Mouse (Mus musculus) R1 (cell line): Measurements from ENCODE around the gene Bckdk.

Experiments
- DNase-seq: peaks from one replicate; pipeline ENCODE4 v3.0.0-alpha.2; 2018; ENCODE audit warnings: low read depth, low spot score

Gene Bckdk

DNA sequence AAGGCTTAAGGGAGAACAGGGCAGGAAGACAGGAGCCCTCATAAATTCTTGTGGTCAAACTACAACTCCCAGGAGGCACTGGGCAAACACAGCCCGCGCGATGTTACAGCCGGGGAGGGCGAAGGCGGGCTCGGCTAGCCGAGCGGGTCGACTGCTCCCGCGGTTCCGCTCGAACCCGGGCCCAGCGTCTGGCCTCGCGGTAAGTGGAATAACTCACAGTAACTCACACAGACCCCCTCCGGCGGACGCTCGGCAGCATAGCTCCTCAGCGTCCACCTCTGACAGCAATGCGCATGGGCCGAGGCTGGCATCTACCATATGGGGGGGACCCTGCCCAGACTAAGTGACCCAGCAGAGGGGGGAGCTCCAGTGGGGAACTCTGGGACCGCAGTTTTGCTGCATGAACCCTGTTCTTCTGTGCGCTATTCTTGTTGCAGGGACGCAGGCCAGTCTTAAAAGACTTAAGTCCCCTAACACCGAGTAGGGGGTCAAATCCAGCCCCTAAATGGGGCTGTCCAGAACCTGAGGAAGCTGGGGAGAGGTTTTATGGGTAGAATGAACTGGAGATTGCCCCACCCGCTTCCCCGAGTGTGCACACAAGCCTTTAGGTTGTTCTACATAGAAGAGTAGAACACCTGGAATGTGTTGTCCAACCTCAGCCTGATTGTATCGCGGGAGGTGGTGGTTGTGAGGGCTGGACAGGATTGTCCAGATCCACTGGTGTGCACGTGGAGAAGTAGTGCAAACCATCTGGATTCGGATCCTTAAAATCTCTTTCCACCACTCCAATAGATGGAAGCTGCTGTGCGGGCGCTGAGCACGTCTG lies at the start of gene Bckdk:
Gene Bckdk (plus strand): TSS at position 112 of the 826 bp plus-strand sequence.
- peak; percentile 91 for DNase-seq

DNA sequence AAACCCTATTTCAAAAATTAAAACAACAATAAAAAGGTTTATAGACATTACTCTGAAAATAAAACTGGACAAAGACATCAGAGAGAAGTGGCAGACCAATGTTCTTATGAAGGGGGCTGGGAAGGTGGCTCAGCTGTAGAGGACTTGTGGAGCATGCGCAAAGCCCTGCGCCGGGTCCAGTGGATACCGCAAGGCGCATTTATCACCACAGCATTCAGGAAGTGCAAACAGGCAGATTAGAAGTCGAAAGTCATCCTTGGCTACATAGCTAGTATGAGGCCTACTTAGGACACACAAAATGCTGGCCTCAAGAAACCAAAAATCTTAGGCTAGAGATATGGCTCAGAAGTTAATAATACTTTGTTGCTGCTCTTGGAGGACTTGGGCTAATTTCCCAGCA lies 45.6 kb upstream of the Bckdk start:
- no peak for DNase-seq

DNA sequence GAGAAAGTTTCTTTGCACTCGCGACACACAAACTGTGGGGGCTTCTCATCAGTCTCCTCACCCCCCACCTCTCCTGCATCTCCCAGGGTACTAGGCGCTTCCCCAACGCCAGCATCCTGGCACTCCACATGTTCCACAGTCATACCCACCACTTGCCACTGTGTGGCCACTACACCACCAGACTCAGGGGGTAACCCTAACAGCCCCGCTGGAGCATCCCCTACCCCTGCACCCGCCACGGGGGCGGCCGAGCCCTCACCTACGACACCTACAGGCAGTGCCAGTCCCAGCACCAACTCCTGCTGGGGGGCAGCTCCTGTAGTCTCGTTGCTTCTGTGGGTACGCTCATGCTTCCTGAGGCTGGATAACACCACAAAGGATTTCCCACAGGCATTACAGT lies 37.4 kb upstream of the Bckdk start:
- peak; percentile 37 for DNase-seq

DNA sequence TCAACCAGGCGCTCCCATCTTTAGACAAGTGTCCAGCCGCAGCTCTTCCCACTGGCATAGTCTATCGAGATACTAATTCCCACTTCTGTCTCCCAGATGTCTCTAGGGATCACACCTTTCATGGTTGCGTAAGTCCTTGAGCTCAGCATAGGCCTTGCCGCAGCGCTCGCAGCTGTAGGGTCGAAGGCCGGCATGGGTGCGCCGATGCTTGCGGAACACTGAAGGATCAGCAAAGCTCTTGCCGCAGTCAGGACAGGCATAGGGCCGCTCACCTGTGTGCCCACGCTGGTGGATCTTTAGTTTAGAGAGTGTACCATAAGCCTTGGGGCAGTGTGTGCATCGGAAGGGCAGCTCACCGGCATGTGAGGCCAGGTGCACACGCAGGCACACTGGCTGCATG lies 36.2 kb upstream of the Bckdk start:
- peak; percentile 33 for DNase-seq

DNA sequence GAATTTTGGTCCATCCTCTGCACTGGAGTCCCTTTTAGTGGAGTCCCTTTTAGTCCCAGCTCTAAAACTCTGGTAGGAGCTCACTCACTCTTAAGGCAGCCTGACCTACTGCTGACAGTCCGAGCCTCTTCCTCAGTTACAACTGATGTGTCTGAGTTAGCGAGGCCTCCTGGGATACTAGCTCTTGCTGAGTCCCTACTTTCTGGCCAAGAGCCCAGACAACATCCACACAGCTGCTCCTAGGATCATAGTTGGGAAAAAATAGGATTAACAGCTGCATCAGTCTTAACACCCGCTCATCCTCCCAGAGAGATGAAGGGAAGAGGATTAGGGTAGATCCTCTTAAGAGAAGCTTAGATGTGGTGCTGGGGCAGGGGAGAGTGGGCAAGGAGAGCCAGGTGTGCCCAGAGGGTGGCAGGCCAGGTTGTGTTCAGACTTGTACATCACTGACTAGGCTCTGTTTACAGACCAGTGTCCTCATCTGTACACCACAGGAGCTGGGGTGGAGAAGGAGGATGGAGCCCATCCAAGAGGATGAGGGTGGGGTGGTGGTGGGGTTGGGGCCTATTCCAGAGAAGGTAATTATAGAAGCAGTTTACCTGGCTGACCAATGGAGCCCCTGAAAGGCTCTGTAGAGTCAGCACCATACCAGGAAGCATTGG lies 34.6 kb upstream of the Bckdk start:
- DNase-seq: no peak

DNA sequence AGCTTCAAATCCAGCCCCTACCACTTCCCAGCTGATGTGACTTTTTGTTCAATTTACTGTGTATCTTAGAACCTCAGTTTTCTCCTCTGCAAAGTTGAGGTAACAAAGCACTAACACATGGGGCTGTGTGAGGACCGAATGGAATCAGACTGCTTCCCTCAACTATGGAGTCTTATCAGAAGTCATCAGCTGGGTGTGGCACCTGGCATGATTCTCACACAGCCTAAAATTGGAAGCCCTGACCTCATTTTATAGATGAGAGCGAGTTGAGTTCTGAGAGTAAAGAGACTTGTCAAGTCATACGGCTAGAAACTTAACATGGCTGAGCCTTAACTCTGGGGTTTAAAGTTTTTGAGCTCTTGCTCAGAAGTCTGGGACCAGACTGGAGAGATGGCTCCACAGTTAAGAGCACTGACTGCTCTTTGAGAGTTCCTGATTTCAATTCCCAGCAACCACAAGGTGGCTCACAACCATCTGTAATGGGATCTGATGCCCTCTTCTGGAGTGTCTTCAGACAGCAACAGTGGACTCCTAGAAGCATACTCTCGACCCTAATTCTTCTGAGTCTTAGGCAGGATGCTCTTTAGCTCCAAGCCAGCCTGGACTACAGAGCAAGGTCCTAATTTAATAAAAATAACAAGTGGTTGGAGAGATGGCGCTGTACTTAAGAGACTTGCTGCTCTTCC lies 33.6 kb upstream of the Bckdk start:
- peak; percentile 76 for DNase-seq

DNA sequence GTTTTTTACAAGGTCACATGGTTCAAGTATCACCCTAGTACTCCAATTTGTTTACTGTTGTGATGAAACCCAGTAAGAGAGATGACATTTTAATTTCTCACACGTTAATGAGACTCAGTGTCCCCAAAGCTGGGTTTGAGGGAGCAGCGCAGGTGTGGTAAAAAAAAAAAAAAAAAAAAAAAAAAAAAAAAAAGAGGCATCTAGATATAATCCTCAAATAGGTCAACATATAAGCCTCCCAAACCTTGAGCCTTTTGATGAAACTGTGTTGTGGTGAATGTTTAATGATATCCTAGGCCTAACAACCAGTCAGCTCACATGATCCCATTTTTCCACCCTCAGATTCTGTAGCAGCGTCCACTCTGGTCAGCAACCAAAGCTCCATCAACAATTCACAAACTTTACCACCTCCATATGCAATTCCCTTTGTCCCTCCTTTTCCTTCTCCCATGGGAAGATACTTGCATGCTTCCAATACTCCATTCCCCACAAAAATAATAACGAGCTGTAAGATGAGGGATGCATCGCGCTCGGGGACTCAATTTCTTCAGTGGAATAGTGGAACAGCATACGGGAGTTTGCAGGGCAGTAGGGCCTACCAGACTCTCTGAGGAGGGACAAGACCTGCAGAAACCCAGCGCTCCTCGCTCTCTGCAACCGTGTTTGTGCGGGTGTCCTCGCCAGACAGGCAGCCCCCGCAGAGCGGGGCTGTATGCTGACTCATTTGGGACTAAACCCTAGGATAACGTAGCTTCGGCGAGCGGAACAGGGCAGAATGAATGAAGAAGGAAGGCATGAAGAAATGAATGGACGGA lies 28.9 kb upstream of the Bckdk start:
- DNase-seq: no peak

DNA sequence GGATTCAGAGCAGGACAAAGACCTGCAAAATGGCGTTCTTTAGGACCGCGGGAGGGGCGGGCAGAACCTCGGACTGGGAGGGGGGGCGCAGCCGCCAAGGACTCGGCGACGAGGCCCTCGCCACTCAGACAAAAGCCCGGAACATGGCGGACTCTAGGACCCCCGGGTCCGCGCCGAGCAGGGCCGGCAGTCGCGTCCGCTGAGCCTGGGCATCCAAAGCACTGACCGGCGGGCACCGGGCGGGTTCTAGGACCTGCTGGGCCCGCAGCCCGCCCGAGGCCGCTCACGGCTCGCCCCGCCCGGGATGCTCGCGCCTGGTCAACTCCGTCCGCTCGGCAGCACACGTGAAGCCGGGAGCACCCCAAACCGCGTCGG lies 28.3 kb upstream of the Bckdk start:
- DNase-seq: peak; percentile 91

DNA sequence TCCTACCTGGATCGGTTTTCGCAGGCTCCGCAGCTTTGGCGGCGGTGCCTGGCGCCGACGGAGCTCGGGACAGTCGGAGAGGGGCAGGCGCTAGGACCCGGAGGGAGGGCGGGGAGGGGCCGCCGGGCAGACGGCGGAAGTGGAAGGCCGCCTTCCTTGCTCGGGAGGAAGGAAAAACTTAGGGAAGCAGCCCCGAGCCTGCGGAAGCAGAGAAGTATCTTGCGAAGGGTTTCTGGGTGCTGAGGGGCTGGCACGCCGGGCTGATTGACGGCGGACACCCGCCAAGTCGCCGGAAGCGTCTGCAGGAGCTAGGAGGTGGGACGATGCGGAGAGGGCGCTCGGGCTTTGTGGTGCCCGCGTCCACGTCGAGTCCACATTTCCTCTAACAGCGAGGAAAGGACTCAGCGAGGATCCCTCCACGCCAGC lies 27.8 kb upstream of the Bckdk start, which contains the start of gene Zfp646:
Gene Zfp646 (plus strand): TSS at position 181 of the 426 bp plus-strand sequence.
- peak; percentile 91 for DNase-seq

DNA sequence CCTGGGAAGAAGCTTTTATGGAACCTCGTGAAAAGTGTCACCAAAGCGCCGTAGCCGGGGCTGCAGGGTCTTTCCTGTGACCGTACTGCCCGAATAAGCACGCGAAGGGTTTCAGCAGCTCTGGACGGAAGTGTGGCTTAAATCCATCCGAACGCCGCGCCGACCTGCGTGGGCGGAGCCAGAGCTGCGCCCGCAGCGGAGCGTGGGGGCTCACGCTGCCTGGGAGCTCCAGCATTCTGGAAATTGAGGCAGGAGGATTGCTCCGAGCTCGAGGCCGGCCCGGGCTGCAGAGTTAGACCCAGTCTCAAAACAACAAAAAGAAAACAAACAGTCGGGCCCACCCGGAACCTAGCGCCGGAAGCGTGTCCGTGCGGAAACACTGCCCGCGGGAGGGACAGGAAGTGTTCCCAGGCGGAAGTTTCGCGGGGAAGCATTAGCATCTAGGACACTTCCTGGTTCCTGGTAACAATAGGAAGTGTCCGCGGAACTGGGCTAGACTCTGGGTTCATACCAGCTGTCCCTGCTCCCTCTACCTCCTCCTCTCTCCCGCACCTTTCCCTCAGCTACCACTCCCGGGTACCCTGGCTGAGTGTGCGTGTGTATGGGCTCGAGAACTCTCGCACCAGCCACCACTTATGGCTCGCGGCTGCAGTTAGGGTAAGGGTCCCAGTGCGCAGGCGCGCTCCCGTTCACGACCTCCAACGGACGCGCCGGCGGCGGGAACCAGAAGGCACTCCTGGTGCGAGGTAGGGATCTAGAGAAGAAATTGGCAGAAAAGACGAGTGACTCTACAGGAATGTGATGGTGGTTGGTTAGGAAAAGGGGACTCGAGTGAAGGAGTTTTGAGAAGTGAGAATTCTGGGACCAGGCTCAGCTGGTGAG lies 27.2 kb upstream of the Bckdk start, which contains the start of gene Zfp668:
Gene Zfp668 (minus strand): TSS at position 362 of the 882 bp plus-strand sequence.
- peak; percentile 99 for DNase-seq

DNA sequence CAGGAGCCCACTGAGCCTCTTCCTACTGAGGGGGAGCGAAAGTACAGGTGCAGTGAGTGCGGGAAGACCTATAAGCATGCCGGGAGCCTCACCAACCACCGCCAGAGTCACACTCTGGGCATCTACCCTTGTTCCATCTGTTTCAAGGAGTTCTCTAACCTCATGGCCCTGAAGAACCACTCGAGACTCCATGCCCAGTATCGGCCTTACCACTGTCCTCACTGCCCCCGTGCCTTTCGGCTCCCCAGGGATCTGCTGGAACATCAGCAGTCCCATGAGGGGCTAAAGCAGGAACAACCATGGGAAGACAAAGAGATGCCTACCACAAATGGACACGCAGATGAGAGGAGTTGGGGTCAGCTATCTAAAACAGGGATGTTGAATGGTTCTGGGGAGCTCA lies 24.6 kb upstream of the Bckdk start:
- DNase-seq: no peak

DNA sequence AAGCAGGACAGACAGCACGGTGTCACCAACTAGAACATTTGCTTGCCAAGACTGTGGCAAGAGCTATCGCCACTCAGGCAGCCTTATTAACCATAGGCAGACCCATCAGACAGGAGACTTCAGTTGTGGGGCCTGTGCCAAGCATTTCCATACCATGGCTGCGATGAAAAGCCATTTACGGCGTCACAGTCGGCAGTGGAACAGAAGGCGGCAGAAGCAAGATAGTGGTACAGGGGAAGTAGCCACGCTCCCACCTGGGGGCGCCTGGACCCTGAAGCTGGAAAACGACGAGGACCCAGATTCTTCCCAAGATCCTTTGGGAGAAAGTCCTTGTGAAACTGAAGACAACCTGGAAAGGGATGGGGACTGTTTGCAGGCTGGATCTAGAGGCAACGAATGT lies 23.5 kb upstream of the Bckdk start:
- DNase-seq: no peak

DNA sequence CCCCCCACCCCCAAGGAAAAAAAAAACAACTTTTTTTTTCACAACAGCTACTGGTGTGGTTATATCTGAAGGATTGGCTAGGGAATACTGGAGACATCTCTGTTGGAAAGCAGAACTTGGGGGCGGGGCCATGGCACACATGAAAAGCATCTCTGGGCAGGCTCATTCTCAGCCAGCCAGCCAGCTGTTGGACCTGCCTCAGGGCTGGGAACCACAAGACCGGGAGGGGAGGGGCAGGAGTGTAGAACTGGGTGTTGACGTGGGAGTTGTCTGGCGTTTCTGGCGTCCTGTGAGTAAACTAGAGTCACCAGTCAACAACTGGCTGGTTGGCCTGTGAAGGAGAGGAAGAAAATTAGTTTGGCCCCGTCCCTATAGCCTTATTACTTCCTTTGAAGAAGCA lies 17.9 kb upstream of the Bckdk start:
- DNase-seq: peak; percentile 79

DNA sequence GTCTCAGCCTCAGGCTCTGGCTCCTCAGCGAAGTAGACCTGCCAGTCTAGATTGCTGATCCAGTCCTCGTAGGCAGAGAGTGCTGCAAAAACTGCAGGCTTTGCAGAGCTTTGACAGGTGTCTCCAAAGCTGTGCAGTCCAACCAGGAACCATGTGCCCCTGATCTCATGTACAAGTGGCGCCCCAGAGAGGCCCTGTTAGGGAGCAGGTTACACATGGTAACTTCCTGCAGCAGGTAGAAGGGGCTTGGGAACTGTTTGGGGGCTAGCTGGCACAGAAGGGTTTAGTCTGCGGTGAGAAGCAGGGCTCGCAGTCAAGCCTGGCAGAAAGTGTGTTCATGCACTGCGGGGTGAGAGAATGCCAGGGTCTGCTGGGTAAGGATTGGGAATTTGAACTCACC lies 17.3 kb upstream of the Bckdk start:
- no peak for DNase-seq

DNA sequence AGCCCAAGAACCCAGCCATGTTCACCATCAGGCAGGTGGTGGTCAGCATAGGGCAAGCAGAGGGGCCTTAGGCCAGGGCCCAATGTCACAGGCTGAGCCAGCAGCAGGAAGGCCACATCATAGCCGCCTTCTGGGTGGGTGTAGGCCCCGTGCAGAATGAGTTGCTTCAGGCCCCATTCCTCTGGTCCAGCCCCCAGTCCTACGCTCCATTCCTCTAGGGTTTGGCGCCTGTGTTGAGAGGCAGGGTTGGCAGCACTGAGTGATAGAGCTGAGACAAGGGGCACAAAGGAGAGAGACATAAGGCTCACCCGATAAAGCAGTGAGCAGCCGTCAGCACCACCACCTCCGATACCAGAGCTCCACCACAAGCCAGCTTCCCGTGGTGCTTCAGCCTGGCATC lies 16.7 kb upstream of the Bckdk start:
- DNase-seq: no peak

DNA sequence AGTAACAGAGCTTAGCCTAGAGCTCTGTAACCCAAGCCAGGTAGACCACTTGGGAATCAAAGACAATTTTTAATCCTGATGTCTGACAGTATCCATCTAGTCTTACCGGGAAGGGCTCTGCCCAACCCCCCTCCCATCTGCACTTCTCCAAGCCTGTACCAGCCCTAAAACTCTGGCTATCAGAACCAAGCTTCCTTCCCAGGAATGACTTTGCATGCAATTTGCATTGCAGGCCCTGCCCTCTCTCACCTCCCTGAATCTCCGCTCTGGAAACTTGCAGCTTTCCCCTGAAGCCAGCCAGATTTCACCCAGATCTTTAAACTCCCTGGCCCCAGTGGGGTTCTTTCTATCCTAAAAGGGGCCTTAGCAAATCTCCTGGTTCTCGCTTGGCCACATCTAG lies 16.1 kb upstream of the Bckdk start:
- DNase-seq: peak; percentile 54

DNA sequence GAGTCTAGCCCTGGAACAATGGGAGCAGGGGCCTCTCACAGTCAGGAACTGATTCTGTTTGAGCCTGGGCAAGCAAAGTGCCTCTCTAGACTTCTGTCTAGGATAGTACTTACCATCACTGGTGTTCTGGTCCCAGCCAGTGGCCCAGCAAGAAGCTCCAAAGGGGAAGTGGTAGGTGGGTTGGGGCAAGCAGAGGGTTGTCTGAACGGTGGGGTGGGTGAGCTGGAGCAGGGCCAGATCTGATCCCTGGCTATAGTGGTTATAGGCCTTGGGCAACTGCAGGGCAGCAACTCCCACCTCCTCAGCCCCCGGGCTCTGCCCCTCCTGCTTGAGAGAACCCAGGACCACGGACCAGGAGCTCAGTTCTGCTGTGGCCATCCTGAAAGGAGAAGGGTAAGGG lies 15.1 kb upstream of the Bckdk start:
- no peak for DNase-seq

DNA sequence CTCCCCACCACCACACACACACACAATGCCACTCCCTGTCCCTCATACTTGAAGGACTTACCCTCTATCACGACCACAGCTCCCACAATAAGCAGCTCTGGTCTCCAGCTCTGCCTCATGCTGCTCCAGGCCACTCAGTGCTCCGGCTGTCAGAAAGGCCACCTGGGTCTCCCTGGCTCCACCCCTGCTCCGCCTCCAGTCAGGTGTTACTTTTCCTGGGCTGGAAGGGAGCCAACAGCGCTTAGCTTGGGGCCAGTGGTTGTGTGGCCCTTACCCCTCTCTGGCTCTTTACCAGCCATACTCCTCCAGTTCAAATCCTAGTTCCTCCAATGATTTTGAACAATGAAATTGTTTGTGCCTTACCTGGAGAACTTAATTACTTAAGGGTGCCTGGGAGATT lies 13.1 kb upstream of the Bckdk start, which contains the start of gene Prss53:
Gene Prss53 (minus strand): TSS at position 173 of the 400 bp plus-strand sequence.
- DNase-seq: no peak

DNA sequence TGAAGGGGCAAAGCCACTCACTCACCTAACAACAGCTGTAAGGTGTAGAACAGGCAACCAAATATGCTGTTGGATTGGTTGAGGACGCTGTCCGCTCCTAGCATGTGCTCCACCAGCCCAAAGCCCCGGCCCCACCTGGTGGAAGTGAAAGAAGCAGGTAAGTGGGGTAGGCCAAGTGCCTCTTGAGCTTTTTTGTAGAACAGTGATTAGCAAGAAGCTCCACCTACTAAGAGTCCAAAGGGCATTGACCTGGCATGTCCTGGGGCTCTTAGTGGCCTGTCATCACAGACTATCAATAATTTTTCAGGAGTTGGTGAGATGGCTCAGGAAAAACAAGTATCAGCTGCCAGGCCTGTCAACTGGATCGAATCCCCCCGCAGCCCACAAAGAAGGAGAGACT lies 9.4 kb upstream of the Bckdk start:
- DNase-seq: no peak

DNA sequence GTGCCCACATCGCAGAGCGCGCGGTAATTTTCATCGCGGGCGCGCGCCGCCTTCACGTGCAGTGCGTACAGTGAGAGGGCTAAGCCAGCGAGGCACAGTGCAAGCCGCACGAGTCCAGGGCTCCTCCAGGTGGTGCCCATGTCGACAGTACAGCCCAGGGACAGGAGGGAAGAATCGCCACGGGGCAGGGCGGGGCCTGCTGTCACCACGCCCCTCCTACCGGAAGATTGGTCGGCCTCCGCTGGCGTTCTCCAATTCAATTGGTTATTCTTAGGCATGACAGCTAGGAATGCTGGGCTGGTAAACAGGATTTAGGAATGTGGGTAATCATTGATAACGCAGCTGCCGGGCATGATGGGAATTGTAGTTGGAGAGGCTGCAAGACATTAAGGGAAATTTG lies 8.4 kb upstream of the Bckdk start, which contains the start of the genes Gm21974 and Vkorc1:
Gene Gm21974 (minus strand): TSS at position 13 of the 400 bp plus-strand sequence.
Gene Vkorc1 (minus strand): TSS at position 176 of the 400 bp plus-strand sequence.
- DNase-seq: peak; percentile 98
